Mouse (Mus musculus) T-helper 1 cell (primary cell): Measurements from ENCODE around the gene Rab38.

Experiments
- in situ Hi-C: fragments of 300-600 bp; cut with MboI, MseI; formaldehyde crosslinking; loops from one replicate; pipeline ENCODE4 v1.15.1; 2025; ENCODE audit warnings: high pct_unique_total_duplicates

Gene Rab38

GRCm38 (mm10) chr7:88527100-88527671, 97.1 kb downstream of the Rab38 start:
- in situ Hi-C loops = loop anchor here (10.0 kb wide), 1 partner anchor 762 kb away; no protein-coding TSS in a partner anchor

GRCm38 (mm10) chr7:88536127-88536531, 106.1 kb downstream of the Rab38 start:
- in situ Hi-C loops = no loop called here

GRCm38 (mm10) chr7:88536743-88537142, 106.7 kb downstream of the Rab38 start:
- in situ Hi-C loops = no loop called here
